Mouse (Mus musculus) cerebellum, adult 18-20 months (tissue): ENCODE measurements around the gene Elk3.

Experiments
- DNase-seq, 2 experiments: peaks; one replicate each; pipeline ENCODE4 v3.0.0; 2021

Gene Elk3

GRCm38 (mm10) chr10:93265833-93266232 lies 45.1 kb downstream of the Elk3 start:
- no peak for DNase-seq

GRCm38 (mm10) chr10:93264001-93264400 lies 46.9 kb downstream of the Elk3 start:
- DNase-seq = no peak

- DNase-seq = no peak
Measured at GRCm38 (mm10) chr10:93263431-93263830, 47.5 kb downstream of the Elk3 start.

GRCm38 (mm10) chr10:93261981-93262499 lies 48.9 kb downstream of the Elk3 start:
- DNase-seq = no peak

GRCm38 (mm10) chr10:93261132-93261980 lies 49.6 kb downstream of the Elk3 start:
- DNase-seq = peak; percentile 60 to 73

- no peak for DNase-seq
Measured at GRCm38 (mm10) chr10:93259826-93260225, 51.1 kb downstream of the Elk3 start.

- DNase-seq = peak; percentile 82 to 85
Measured at GRCm38 (mm10) chr10:93255294-93255693, 55.6 kb downstream of the Elk3 start.

- DNase-seq = no peak
Measured at GRCm38 (mm10) chr10:93253156-93253555, 57.8 kb downstream of the Elk3 start.

- no peak for DNase-seq
Measured at GRCm38 (mm10) chr10:93252661-93253060, 58.3 kb downstream of the Elk3 start.

- no peak for DNase-seq
Measured at GRCm38 (mm10) chr10:93251426-93251825, 59.5 kb downstream of the Elk3 start.

GRCm38 (mm10) chr10:93250436-93251317 lies 60.3 kb downstream of the Elk3 start:
- no peak for DNase-seq

- DNase-seq = no peak
Measured at GRCm38 (mm10) chr10:93249901-93250300, 61.0 kb downstream of the Elk3 start.

- DNase-seq = no peak
Measured at GRCm38 (mm10) chr10:93248416-93248815, 62.5 kb downstream of the Elk3 start.

GRCm38 (mm10) chr10:93247902-93248301 lies 63.0 kb downstream of the Elk3 start:
- DNase-seq = no peak

- DNase-seq = no peak
Measured at GRCm38 (mm10) chr10:93247422-93247821, 63.5 kb downstream of the Elk3 start.

GRCm38 (mm10) chr10:93246185-93246920 lies 64.6 kb downstream of the Elk3 start:
- DNase-seq = no peak

GRCm38 (mm10) chr10:93244209-93244705 lies 66.7 kb downstream of the Elk3 start:
- no peak for DNase-seq

GRCm38 (mm10) chr10:93242861-93243260 lies 68.1 kb downstream of the Elk3 start:
- no peak for DNase-seq

- DNase-seq = no peak
Measured at GRCm38 (mm10) chr10:93242208-93242607, 68.7 kb downstream of the Elk3 start.

GRCm38 (mm10) chr10:93239201-93239806 lies 71.6 kb downstream of the Elk3 start:
- no peak for DNase-seq

GRCm38 (mm10) chr10:93234692-93235091 lies 76.2 kb downstream of the Elk3 start:
- DNase-seq = no peak

GRCm38 (mm10) chr10:93233665-93234194 lies 77.2 kb downstream of the Elk3 start:
- no peak for DNase-seq
